Mouse (Mus musculus): Measurements from ENCODE around the gene Parg.

DNA sequence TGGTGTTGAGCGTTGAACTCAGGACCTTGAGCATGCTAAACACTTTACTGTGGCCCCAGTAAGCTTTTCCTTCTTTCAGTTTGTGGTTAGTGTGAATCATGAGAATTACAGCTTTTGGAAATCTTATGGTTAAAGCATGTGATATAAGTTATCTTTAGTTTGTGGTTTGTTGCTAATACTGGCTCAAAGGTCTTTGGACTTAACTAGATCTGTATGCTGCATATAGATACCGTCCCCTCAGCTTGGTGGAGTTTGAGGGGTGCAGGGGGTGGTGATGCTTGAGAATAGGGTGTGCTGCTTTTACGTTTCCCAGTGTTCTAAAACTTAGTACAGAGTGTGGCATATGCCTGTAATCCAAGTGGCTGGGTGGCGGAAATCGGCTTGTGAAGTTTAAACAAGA lies 34.4 kb upstream of the Parg start:
- TF ChIP-seq MYOG (IDR thresholded peaks at IDR 0.05; ENCODE audit: control insufficient read depth in 1 of 3, insufficient read depth in 1 of 3, insufficient read length in 2 of 3, low read depth in 2 of 3) (no peak), POLR2A (IDR thresholded peaks at IDR 0.05; ENCODE audit: insufficient read length, low read depth) (no peak)

Data from myocyte (in vitro differentiated cells).